Mouse (Mus musculus) liver, embryonic 11.5 days (tissue): ENCODE data around the gene Alk. TPM values are rescaled to one million over a fixed set of nuclear protein-coding genes. Genes with fewer than 3 reads are reported as not detected.

Source experiments
- ATAC-seq: fragments of 200-750 bp; cut with Nextera tagmentation; replicated peaks from 2 replicates; pipeline ENCODE4 v1.8.0; 2017; ENCODE audit warnings: moderate number of reproducible peaks, mild to moderate bottlenecking, moderate TSS enrichment, moderate library complexity; ENCODE audit not compliant: low FRiP score
- DNase-seq: peaks from one replicate; pipeline ENCODE4 v3.0.0-alpha.2; 2017; ENCODE audit warnings: low spot score
- H3K27ac ChIP-seq: fragments of 300-500 bp; sonication (generic); 2 replicates; pipeline ENCODE4 v1.5.1; 2014; ENCODE audit warnings: mild to moderate bottlenecking, low read depth, low read length, control low read depth
- H3K27me3 ChIP-seq: fragments of 300-500 bp; sonication (generic); replicated peaks from 2 replicates; pipeline ENCODE4 v1.6.1; 2014; ENCODE audit warnings: low read length, mixed read lengths; ENCODE audit not compliant: control insufficient read depth, insufficient read depth
- H3K36me3 ChIP-seq: fragments of 300-500 bp; sonication (generic); 2 replicates; pipeline ENCODE4 v1.6.1; 2014; ENCODE audit warnings: mild to moderate bottlenecking, low read length, moderate library complexity, mixed read lengths; ENCODE audit not compliant: control insufficient read depth, insufficient read depth
- H3K4me1 ChIP-seq: fragments of 300-500 bp; sonication (generic); replicated peaks from 2 replicates; pipeline ENCODE4 v1.6.1; 2014; ENCODE audit warnings: low read length, mixed read lengths; ENCODE audit not compliant: control insufficient read depth, insufficient read depth
- H3K4me2 ChIP-seq: fragments of 300-500 bp; sonication (generic); 2 replicates; pipeline ENCODE4 v1.6.1; 2014; ENCODE audit warnings: mild to moderate bottlenecking, control low read depth, moderate library complexity
- H3K4me3 ChIP-seq: fragments of 300-500 bp; sonication (generic); 2 replicates; pipeline ENCODE4 v1.5.1; 2014; ENCODE audit warnings: low read depth, low read length, control low read depth
- H3K9ac ChIP-seq: fragments of 300-500 bp; sonication (generic); 2 replicates; pipeline ENCODE4 v1.6.1; 2014; ENCODE audit warnings: low read depth, low read length, control low read depth
- H3K9me3 ChIP-seq: fragments of 300-500 bp; sonication (generic); 2 replicates; pipeline ENCODE4 v1.6.1; 2016; ENCODE audit warnings: low read length, inconsistent platforms, mixed read lengths; ENCODE audit not compliant: control insufficient read depth
- WGBS: fragments of 180-500 bp; shearing (Covaris S2); extraction: QIAGEN DNeasy Blood & Tissue Kit; methylation state at CpG from one replicate; pipeline ENCODE4 v1.1.7; 2014; 5-methylcytosine and 5-hydroxymethylcytosine counted together
- polyA plus RNA-seq: library from polyadenylated mRNA; unstranded; fragments of >200 nt; fragmentation: Nextera tagmentation; extraction: Ambion mirVana; gene quantifications from 2 replicates; pipeline ENCODE4 v1.2.1, GENCODE M21; 2014

Gene Alk
- polyA plus RNA-seq, 1 experiment from 2014 or later = 0.21 TPM

- no peaks in the 10 kb centered on the region for H3K27me3 ChIP-seq
- H3K9me3 ChIP-seq = no peaks in the 10 kb centered on the region
- WGBS = 62% methylated on average over 7 of the region's 7 CpGs
- no peaks in the 10 kb centered on the region for H3K4me1 ChIP-seq
- no peak for DNase-seq
- H3K4me3 ChIP-seq = no peak overlapping the region
- no peak overlapping the region for H3K27ac ChIP-seq
- no peak overlapping the region for H3K4me2 ChIP-seq
- no peaks in the 10 kb centered on the region for H3K36me3 ChIP-seq
- no peak for ATAC-seq
- H3K9ac ChIP-seq = no peak overlapping the region
Measured at GRCm38 (mm10) chr17:72250482-72251405, 353.7 kb downstream of the Alk start.

GRCm38 (mm10) chr17:72242036-72242435 is 362.4 kb downstream of the Alk start:
- H3K27me3 ChIP-seq = no peaks in the 10 kb centered on the region
- no peak overlapping the region for H3K9ac ChIP-seq
- H3K4me2 ChIP-seq = no peak overlapping the region
- H3K36me3 ChIP-seq = no peaks in the 10 kb centered on the region
- DNase-seq (no peak), ATAC-seq (no peak)
- WGBS = 51% methylated on average over 4 of the region's 4 CpGs
- H3K4me3 ChIP-seq = no peak overlapping the region
- no peak overlapping the region for H3K27ac ChIP-seq
- no peaks in the 10 kb centered on the region for H3K4me1 ChIP-seq
- H3K9me3 ChIP-seq = no peaks in the 10 kb centered on the region

- Histone ChIP-seq H3K4me2 (no peak overlapping the region), H3K27me3 (no peaks in the 10 kb centered on the region), H3K36me3 (no peaks in the 10 kb centered on the region), H3K27ac (no peak overlapping the region), H3K4me3 (no peak overlapping the region), H3K9ac (no peak overlapping the region), H3K4me1 (no peaks in the 10 kb centered on the region), H3K9me3 (no peaks in the 10 kb centered on the region)
- WGBS = 84% methylated on average over 1 of the region's 1 CpGs
- ATAC-seq (no peak), DNase-seq (no peak)
Measured at GRCm38 (mm10) chr17:72237315-72237714, 367.1 kb downstream of the Alk start.

GRCm38 (mm10) chr17:72230891-72231290 is 373.5 kb downstream of the Alk start:
- no peak overlapping the region for H3K27ac ChIP-seq
- DNase-seq (no peak), ATAC-seq (no peak)
- no peaks in the 10 kb centered on the region for H3K9me3 ChIP-seq
- H3K27me3 ChIP-seq = no peaks in the 10 kb centered on the region
- no peak overlapping the region for H3K9ac ChIP-seq
- no peak overlapping the region for H3K4me2 ChIP-seq
- H3K36me3 ChIP-seq = no peaks in the 10 kb centered on the region
- WGBS = 78% methylated on average over 7 of the region's 7 CpGs
- no peak overlapping the region for H3K4me3 ChIP-seq
- no peaks in the 10 kb centered on the region for H3K4me1 ChIP-seq

GRCm38 (mm10) chr17:72218816-72219215 is 385.6 kb downstream of the Alk start:
- H3K4me3 ChIP-seq = no peak overlapping the region
- ATAC-seq (no peak), DNase-seq (no peak)
- no peak overlapping the region for H3K4me2 ChIP-seq
- no peaks in the 10 kb centered on the region for H3K36me3 ChIP-seq
- 83% methylated on average over 3 of the region's 3 CpGs for WGBS
- H3K9me3 ChIP-seq = no peaks in the 10 kb centered on the region
- H3K4me1 ChIP-seq = no peaks in the 10 kb centered on the region
- H3K9ac ChIP-seq = no peak overlapping the region
- no peaks in the 10 kb centered on the region for H3K27me3 ChIP-seq
- H3K27ac ChIP-seq = no peak overlapping the region

GRCm38 (mm10) chr17:72197576-72197975 is 406.9 kb downstream of the Alk start:
- no peak overlapping the region for H3K27ac ChIP-seq
- no peak for DNase-seq
- 83% methylated on average over 6 of the region's 6 CpGs for WGBS
- H3K9me3 ChIP-seq = no peaks in the 10 kb centered on the region
- no peaks in the 10 kb centered on the region for H3K27me3 ChIP-seq
- no peaks in the 10 kb centered on the region for H3K36me3 ChIP-seq
- ATAC-seq = no peak
- no peak overlapping the region for H3K4me2 ChIP-seq
- no peak overlapping the region for H3K4me3 ChIP-seq
- H3K9ac ChIP-seq = no peak overlapping the region
- H3K4me1 ChIP-seq = no peaks in the 10 kb centered on the region

GRCm38 (mm10) chr17:72194976-72195650 is 409.3 kb downstream of the Alk start:
- ATAC-seq = no peak
- DNase-seq = no peak
- no peak overlapping the region for H3K4me2 ChIP-seq
- no peaks in the 10 kb centered on the region for H3K27me3 ChIP-seq
- H3K9me3 ChIP-seq = no peaks in the 10 kb centered on the region
- H3K27ac ChIP-seq = no peak overlapping the region
- 52% methylated on average over 12 of the region's 12 CpGs for WGBS
- H3K9ac ChIP-seq = no peak overlapping the region
- H3K36me3 ChIP-seq = no peaks in the 10 kb centered on the region
- no peaks in the 10 kb centered on the region for H3K4me1 ChIP-seq
- no peak overlapping the region for H3K4me3 ChIP-seq

GRCm38 (mm10) chr17:72190536-72190935 is 413.9 kb downstream of the Alk start:
- H3K4me2 ChIP-seq = no peak overlapping the region
- H3K9ac ChIP-seq = no peak overlapping the region
- no peaks in the 10 kb centered on the region for H3K36me3 ChIP-seq
- H3K4me1 ChIP-seq = no peaks in the 10 kb centered on the region
- H3K27me3 ChIP-seq = no peaks in the 10 kb centered on the region
- ATAC-seq (no peak), DNase-seq (no peak)
- H3K4me3 ChIP-seq = no peak overlapping the region
- H3K9me3 ChIP-seq = no peaks in the 10 kb centered on the region
- H3K27ac ChIP-seq = no peak overlapping the region
- WGBS = 80% methylated on average over 8 of the region's 8 CpGs
